Mouse (Mus musculus): Measurements from ENCODE around the gene Cog5. TPM values are rescaled to one million over a fixed set of nuclear protein-coding genes. Genes with fewer than 3 reads are reported as not detected.

Gene Cog5
- polyA plus RNA-seq, 1 experiment from 2014 or later = 36.0 TPM

GRCm38 (mm10) chr12:31937613-31938012 lies 282.9 kb downstream of the Cog5 start:
- H3K27me3 ChIP-seq (replicated peaks) = no peaks in the 10 kb centered on the region
- no peaks in the 10 kb centered on the region for H3K9me3 ChIP-seq
- H3K9ac ChIP-seq = no peak overlapping the region
- H3K4me2 ChIP-seq (replicated peaks) = no peak overlapping the region
- ATAC-seq (ENCODE audit: low FRiP score, low read depth) = no peak
- H3K27ac ChIP-seq = no peak overlapping the region
- WGBS = 95% methylated on average over 3 of the region's 3 CpGs
- no peaks in the 10 kb centered on the region for H3K4me1 ChIP-seq
- H3K36me3 ChIP-seq = peaks cover 68% of the 10 kb centered on the region
- H3K4me3 ChIP-seq = no peak overlapping the region

GRCm38 (mm10) chr12:31938391-31938997 lies 283.8 kb downstream of the Cog5 start:
- no peak for ATAC-seq (ENCODE audit: low FRiP score, low read depth)
- H3K4me2 ChIP-seq (replicated peaks) = no peak overlapping the region
- no peaks in the 10 kb centered on the region for H3K4me1 ChIP-seq
- no peak overlapping the region for H3K4me3 ChIP-seq
- WGBS = 93% methylated on average over 4 of the region's 4 CpGs
- no peaks in the 10 kb centered on the region for H3K27me3 ChIP-seq (replicated peaks)
- no peak overlapping the region for H3K27ac ChIP-seq
- H3K9me3 ChIP-seq = no peaks in the 10 kb centered on the region
- H3K9ac ChIP-seq = no peak overlapping the region
- H3K36me3 ChIP-seq = peaks cover 71% of the 10 kb centered on the region

GRCm38 (mm10) chr12:31939026-31939425 lies 284.4 kb downstream of the Cog5 start:
- H3K4me1 ChIP-seq = no peaks in the 10 kb centered on the region
- no peak overlapping the region for H3K4me3 ChIP-seq
- H3K36me3 ChIP-seq = peaks cover 72% of the 10 kb centered on the region
- no peak for ATAC-seq (ENCODE audit: low FRiP score, low read depth)
- H3K27me3 ChIP-seq (replicated peaks) = no peaks in the 10 kb centered on the region
- H3K9me3 ChIP-seq = no peaks in the 10 kb centered on the region
- H3K9ac ChIP-seq = no peak overlapping the region
- H3K4me2 ChIP-seq (replicated peaks) = no peak overlapping the region
- no peak overlapping the region for H3K27ac ChIP-seq

GRCm38 (mm10) chr12:31943020-31943654 lies 288.5 kb downstream of the Cog5 start:
- H3K27ac ChIP-seq = no peak overlapping the region
- H3K27me3 ChIP-seq (replicated peaks) = no peaks in the 10 kb centered on the region
- no peak for ATAC-seq (ENCODE audit: low FRiP score, low read depth)
- 94% methylated on average over 4 of the region's 4 CpGs for WGBS
- H3K4me3 ChIP-seq = no peak overlapping the region
- no peaks in the 10 kb centered on the region for H3K4me1 ChIP-seq
- H3K4me2 ChIP-seq (replicated peaks) = no peak overlapping the region
- H3K9ac ChIP-seq = no peak overlapping the region
- H3K9me3 ChIP-seq = no peaks in the 10 kb centered on the region
- H3K36me3 ChIP-seq = peaks cover 43% of the 10 kb centered on the region

- Histone ChIP-seq H3K9me3 (no peaks in the 10 kb centered on the region), H3K27me3 (replicated peaks) (no peaks in the 10 kb centered on the region), H3K4me3 (no peak overlapping the region), H3K27ac (no peak overlapping the region), H3K9ac (no peak overlapping the region), H3K4me2 (replicated peaks) (no peak overlapping the region), H3K36me3 (peaks cover 30% of the 10 kb centered on the region), H3K4me1 (no peaks in the 10 kb centered on the region)
- no peak for ATAC-seq (ENCODE audit: low FRiP score, low read depth)
- 96% methylated on average over 2 of the region's 2 CpGs for WGBS
Measured at GRCm38 (mm10) chr12:31944405-31944804, 289.7 kb downstream of the Cog5 start.

GRCm38 (mm10) chr12:31947476-31947875 lies 292.8 kb downstream of the Cog5 start:
- H3K27me3 ChIP-seq (replicated peaks) = no peaks in the 10 kb centered on the region

GRCm38 (mm10) chr12:31948101-31949000 lies 293.7 kb downstream of the Cog5 start:
- whole genome bisulfite sequencing = 20% methylated on average over 7 of the region's 7 CpGs

More at GRCm38 (mm10) chr12:31947476-31947875, 292.8 kb downstream of the Cog5 start:
- Histone ChIP-seq H3K36me3 (peaks cover 12% of the 10 kb centered on the region), H3K4me2 (replicated peaks) (no peak overlapping the region), H3K9me3 (no peaks in the 10 kb centered on the region), H3K4me3 (no peak overlapping the region), H3K4me1 (no peaks in the 10 kb centered on the region), H3K27ac (no peak overlapping the region), H3K9ac (no peak overlapping the region)
- ATAC-seq (ENCODE audit: low FRiP score, low read depth) = no peak
- WGBS = 92% methylated on average over 5 of the region's 5 CpGs

GRCm38 (mm10) chr12:31949193-31949741 lies 294.6 kb downstream of the Cog5 start:
- Histone ChIP-seq H3K9me3 (no peaks in the 10 kb centered on the region), H3K4me3 (peak overlapping the region; percentile 92), H3K27me3 (replicated peaks) (no peaks in the 10 kb centered on the region), H3K9ac (peak overlapping the region; percentile 93), H3K4me1 (no peaks in the 10 kb centered on the region), H3K27ac (peak overlapping the region; percentile 93), H3K4me2 (replicated peaks) (peak overlapping the region; percentile 59), H3K36me3 (no peaks in the 10 kb centered on the region)
- peak; percentile 88 for ATAC-seq (ENCODE audit: low FRiP score, low read depth)
- under 1% methylated on average over 58 of the region's 58 CpGs for WGBS

More at GRCm38 (mm10) chr12:31948101-31949000, 293.7 kb downstream of the Cog5 start:
- no peaks in the 10 kb centered on the region for H3K27me3 ChIP-seq (replicated peaks)
- H3K4me1 ChIP-seq = no peaks in the 10 kb centered on the region
- H3K9ac ChIP-seq = peak overlapping the region; percentile 93
- H3K4me2 ChIP-seq (replicated peaks) = peak overlapping the region; percentile 59
- peaks cover 3% of the 10 kb centered on the region for H3K36me3 ChIP-seq
- no peak for ATAC-seq (ENCODE audit: low FRiP score, low read depth)
- H3K4me3 ChIP-seq = peak overlapping the region; percentile 92
- H3K9me3 ChIP-seq = no peaks in the 10 kb centered on the region
- H3K27ac ChIP-seq = peak overlapping the region; percentile 93; the same call in 1 of the 2 replicates

GRCm38 (mm10) chr12:31949759-31950658 lies 295.3 kb downstream of the Cog5 start, which contains the start of gene Hbp1:
Hbp1 (minus strand) TSS chr12:31950535.
- Histone ChIP-seq H3K27me3 (replicated peaks) (no peaks in the 10 kb centered on the region), H3K9ac (peak within 1 kb of the TSS; percentile 93), H3K4me2 (replicated peaks) (peak within 1 kb of the TSS; percentile 66), H3K27ac (peak within 1 kb of the TSS; percentile 93), H3K36me3 (no peaks in the 10 kb centered on the region), H3K4me1 (no peaks in the 10 kb centered on the region), H3K4me3 (peak within 1 kb of the TSS; percentile 92), H3K9me3 (no peaks in the 10 kb centered on the region)
- under 1% methylated on average over 70 of the region's 71 CpGs for WGBS
- peak; percentile 96 for ATAC-seq (ENCODE audit: low FRiP score, low read depth)

- Histone ChIP-seq H3K27me3 (replicated peaks) (no peaks in the 10 kb centered on the region), H3K36me3 (no peaks in the 10 kb centered on the region), H3K4me2 (replicated peaks) (peak overlapping the region; percentile 66), H3K27ac (0 out of 2 replicates have a peak overlapping the region, but pooled peaks have one; percentile 51), H3K9ac (peak overlapping the region; percentile 47; the same call in 1 of the 2 replicates), H3K4me1 (no peaks in the 10 kb centered on the region), H3K4me3 (peak overlapping the region; percentile 38), H3K9me3 (no peaks in the 10 kb centered on the region)
- 7% methylated on average over 9 of the region's 9 CpGs for WGBS
- no peak for ATAC-seq (ENCODE audit: low FRiP score, low read depth)
Measured at GRCm38 (mm10) chr12:31950659-31951031, 296.0 kb downstream of the Cog5 start.

- no peak overlapping the region for H3K4me2 ChIP-seq (replicated peaks)
- H3K27ac ChIP-seq = no peak overlapping the region
- no peaks in the 10 kb centered on the region for H3K9me3 ChIP-seq
- ATAC-seq (ENCODE audit: low FRiP score, low read depth) = no peak
- H3K4me1 ChIP-seq = no peaks in the 10 kb centered on the region
- WGBS = 88% methylated on average over 4 of the region's 4 CpGs
- no peak overlapping the region for H3K4me3 ChIP-seq
- no peaks in the 10 kb centered on the region for H3K27me3 ChIP-seq (replicated peaks)
- no peaks in the 10 kb centered on the region for H3K36me3 ChIP-seq
- no peak overlapping the region for H3K9ac ChIP-seq
Measured at GRCm38 (mm10) chr12:31955843-31956242, 301.2 kb downstream of the Cog5 start.
